ENCODE assay signal across 8 mouse cellular contexts in the genomic region with DNA sequence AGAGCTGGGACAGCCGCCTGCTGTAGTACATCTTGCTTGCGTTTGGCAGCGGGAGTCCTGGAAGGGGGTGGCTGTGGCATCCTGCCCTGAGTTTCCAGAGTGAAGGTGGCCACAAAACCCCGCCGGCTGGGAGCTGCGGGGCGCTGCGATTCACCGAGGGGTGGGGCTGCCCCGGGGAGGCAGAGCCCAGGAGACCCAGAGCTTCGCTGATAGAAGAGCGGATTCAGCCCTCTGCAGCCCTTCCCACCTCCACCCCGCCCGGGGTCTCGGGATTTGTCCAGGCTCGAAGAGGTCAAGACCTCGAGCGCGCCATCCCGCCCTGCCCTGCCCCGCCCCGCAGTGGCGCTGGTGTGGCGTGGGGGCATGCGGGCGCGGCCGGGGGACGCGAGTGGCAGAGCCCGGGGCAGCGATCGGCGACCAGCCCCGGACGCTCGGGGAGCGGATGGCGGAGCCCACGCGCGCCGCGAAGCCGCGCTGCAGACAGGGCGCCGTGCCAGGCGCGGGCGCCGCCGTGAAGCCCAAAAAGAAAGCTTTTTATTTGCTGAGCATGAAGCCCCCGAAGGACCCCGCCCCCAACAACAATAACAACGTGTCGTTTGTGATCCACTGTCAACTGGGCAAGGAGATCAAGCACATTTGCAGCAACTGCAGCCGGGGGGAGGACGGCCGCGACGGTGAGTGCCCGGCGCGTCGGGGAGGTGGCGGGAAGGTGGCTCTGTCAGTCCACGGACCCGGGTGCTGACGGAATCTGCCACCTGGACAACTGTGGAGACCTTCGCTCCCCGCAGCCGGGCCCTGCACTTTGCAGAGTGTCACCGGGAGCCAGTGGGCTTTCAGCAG.
DNase-seq lines count a peak whose midpoint lies in the region; ATAC-seq lines count a peak whose summit lies in the region.

No protein-coding gene starts in this region.

- peak overlapping the region; percentile 77 for H3K9ac ChIP-seq in forebrain, embryonic 13.5 days
- peak overlapping the region; percentile 60 for H3K9ac ChIP-seq in lung, embryonic 15.5 days

- no peaks in the 10 kb centered on the region for H3K9me3 ChIP-seq in forebrain, embryonic 13.5 days (replicated peaks)
- no peaks in the 10 kb centered on the region for H3K9me3 ChIP-seq in lung, embryonic 15.5 days

- under 1% methylated on average over 72 of the region's 74 CpGs for WGBS in forebrain, embryonic 13.5 days
- under 1% methylated on average over 56 of the region's 74 CpGs for WGBS in lung, embryonic 15.5 days

- peak; percentile 62 for ATAC-seq in cerebellum, adult (ENCODE audit: insufficient number of reproducible peaks, low FRiP score, low TSS enrichment)
- ATAC-seq in forebrain, embryonic 13.5 days = peak; percentile 64
- peak; percentile 68; the same call in 1 of the 2 replicates for ATAC-seq in lung, embryonic 15.5 days (ENCODE audit: borderline replicate concordance, extremely low read depth, low FRiP score, low TSS enrichment)

- H3K36me3 ChIP-seq in forebrain, embryonic 13.5 days (ENCODE audit: poor library complexity, severe bottlenecking) = no peaks in the 10 kb centered on the region
- no peaks in the 10 kb centered on the region for H3K36me3 ChIP-seq in lung, embryonic 15.5 days

- peak; percentile 21 for DNase-seq in MN1 (ENCODE audit: low spot score)
- DNase-seq in heart, postnatal 25 days (ENCODE audit: low spot score) = peak; percentile 12
- DNase-seq in layer of hippocampus, adult 9-11 months = peak; percentile 71
- peak; percentile 57 to 66 for DNase-seq in right cerebral cortex, adult 2 months (ENCODE audit: low spot score in 2 of 2)
- DNase-seq in thymus, postnatal 25 days = no peak

- intact Hi-C loops in heart, postnatal 25 days (cut with DNase I) = no loop called here

- peaks cover 34% of the 10 kb centered on the region for H3K4me1 ChIP-seq in forebrain, embryonic 13.5 days
- peaks cover 18% of the 10 kb centered on the region for H3K4me1 ChIP-seq in lung, embryonic 15.5 days

- peak overlapping the region; percentile 99 for H3K4me2 ChIP-seq in forebrain, embryonic 13.5 days
- peak overlapping the region; percentile 100 for H3K4me2 ChIP-seq in lung, embryonic 15.5 days

- peak overlapping the region; percentile 60 for H3K4me3 ChIP-seq in forebrain, embryonic 13.5 days
- peak overlapping the region; percentile 65 for H3K4me3 ChIP-seq in lung, embryonic 15.5 days

- H3K27ac ChIP-seq in forebrain, embryonic 13.5 days = no peak overlapping the region
- H3K27ac ChIP-seq in lung, embryonic 15.5 days = no peak overlapping the region

- H3K27me3 ChIP-seq in forebrain, embryonic 13.5 days = peaks cover 4% of the 10 kb centered on the region; the same call in 1 of the 2 replicates
- peaks cover 12% of the 10 kb centered on the region for H3K27me3 ChIP-seq in lung, embryonic 15.5 days
